Mouse (Mus musculus) adrenal gland, adult 18-20 months (tissue): ENCODE results near the gene Myo1a. TPM values are rescaled to one million over a fixed set of nuclear protein-coding genes. Genes with fewer than 3 reads are reported as not detected.

Source experiments
- DNase-seq, 2 experiments: peaks; one replicate each; pipeline ENCODE4 v3.0.0; 2021 to 2022; ENCODE audit warnings: low spot score in 2 of 2
- total RNA-seq, 2 experiments: library from RNA; stranded (reverse); gene quantifications; 1 replicate in 1 of 2; 2 replicates in 1 of 2; pipeline ENCODE4 v1.2.3; 2021

Myo1a gene
- total RNA-seq, 2 experiments from 2014 or later: 0.83 to 35.2 TPM

DNA sequence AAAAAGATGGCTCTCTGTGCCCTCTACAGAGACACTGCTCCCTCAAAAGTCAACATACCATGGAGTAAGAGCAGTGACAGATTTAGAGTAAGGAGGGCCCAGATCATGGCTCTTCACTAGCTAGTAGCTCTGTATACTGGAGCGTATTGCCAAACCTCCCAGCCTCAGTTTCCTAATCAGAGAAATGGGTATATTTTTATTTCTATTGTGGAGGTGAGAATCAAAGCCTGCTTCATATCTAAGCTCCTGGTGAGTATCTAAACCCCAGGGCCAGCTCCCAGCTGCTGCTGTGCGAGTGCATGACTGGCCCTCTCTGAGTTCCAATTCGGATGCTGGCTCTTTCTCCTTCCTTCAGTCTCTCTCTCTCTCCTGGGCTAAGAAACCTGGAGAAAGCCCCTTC is 19.2 kb downstream of the Myo1a start, which contains the start of gene Tac2:
Gene Tac2 (plus strand): TSS at position 301 of the 400 bp plus-strand sequence.
- no peak for DNase-seq

DNA sequence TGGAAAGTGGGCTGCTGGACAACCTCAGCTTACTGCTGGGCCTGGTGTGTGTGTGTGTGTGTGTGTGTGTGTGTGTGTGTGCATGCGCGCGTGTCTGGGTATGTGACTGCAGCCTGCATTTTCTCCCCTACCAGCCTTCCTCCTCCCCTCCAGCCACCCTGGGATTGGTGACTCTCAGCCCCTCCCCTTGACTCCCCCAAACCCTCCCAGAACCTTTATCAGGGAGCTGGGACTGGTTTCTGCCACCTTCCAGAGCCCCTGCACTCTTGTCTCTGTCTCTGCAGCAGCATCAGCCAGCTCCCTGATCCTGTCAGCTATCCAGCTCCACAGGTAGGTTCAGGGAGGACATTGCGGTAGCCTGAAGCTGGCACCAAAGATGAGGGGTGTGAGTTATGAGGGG is 20.2 kb downstream of the Myo1a start:
- no peak for DNase-seq

DNA sequence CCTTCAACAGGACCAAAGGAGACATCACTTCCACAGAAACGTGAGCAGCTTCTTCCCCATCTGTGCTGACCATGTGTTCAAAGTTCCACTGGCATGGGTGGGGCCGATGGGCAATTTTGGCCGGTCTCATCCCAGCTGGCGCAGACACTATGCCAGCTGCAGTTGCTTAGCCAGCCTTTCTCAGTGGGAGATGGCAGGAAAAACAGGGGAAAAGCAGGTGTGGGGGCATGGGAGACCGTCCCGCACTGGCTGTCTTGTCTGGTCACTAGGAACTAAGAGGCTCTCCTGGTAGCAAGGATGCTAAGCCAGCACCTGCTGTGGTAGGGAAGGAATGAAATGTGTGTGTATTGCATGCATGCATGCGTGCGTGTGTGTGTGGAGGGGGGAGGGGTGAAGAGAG is 23.5 kb downstream of the Myo1a start:
- no peak for DNase-seq

DNA sequence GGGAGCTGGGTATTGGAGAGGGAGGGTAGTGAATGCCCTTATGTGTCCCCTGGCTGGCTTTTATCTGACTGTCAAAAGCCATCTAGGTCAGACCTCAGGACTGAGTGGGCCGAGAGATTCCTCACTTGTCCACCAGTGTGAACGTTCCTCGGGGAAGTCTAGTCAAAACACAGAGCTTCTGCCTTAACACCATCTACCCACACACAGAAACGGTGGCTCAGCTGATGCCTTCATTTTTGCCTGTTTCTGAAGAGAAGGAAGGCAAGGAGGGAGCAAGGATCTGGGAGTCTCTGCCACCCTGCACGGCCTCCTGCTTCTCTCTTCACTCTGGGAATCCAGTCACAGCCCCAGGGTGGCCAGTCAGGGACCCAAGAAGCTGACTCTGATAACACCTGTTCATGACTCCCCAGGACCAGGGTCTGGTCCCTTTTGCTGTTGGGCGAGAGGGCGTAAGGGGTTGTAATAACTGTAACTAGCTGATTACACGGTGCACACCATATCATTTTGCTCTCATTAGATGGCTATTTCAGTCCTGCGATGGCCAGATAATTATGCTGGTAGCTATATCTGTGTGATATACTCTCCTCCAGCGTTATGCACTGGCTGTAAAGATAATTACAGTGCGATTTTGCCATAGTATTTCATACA is 25.4 kb downstream of the Myo1a start:
- no peak for DNase-seq

DNA sequence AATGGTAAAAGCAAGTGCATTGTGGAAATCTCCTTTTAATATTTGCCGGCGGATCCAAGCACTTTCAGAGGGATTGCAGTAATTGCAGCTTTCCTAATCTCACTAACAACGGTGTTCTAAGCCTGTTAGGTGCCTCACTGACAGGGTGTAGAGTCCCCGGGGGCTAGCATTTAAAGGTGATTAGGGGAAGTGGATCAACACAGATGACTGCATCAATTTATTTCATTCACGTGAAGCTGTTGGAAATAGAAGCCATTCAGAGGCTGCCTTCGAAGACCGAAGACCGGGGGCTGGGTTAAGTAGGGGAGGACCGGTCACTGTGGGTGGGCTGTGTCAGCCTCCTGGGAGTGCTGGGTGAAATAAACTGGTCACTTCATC is 26.0 kb downstream of the Myo1a start:
- no peak for DNase-seq

DNA sequence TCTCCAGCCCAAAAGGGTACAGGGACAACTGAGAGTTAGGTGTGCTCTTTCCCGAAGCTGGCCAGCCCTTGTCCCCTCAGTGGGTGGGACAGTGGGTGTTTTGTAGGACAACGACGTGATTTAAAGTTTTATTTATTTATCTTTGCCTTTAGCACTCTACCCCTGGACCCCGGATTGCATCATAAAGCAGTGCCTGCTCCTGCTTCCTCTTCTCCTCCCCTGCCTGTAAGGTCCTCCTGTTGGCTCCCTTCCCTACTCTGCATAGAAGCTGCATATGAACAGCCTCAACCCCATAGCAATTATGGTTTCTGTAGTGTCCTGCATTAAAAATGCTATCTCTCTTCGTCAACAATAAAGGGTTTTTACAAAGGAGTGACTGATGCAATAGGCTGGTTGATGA is 26.4 kb downstream of the Myo1a start:
- no peak for DNase-seq

DNA sequence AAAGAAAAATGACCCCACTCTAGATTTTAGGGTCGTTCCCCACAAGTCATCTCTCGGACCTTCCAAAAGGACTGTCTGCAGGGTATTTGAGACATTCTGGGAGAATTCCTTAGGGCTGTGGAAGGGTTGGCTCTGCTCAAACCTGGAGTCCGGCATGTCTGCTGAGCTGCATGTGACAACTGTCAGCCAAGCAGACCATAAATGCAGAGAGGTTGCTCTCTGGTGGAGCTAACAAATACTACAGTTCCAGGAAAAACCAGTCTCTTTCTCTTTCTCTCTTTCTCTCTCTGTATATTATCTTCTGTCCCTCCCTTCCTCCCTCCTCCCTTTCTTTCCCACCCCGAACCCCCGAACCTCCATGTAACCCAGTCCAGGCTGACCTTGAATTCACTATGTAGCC is 29.5 kb downstream of the Myo1a start:
- DNase-seq: no peak

DNA sequence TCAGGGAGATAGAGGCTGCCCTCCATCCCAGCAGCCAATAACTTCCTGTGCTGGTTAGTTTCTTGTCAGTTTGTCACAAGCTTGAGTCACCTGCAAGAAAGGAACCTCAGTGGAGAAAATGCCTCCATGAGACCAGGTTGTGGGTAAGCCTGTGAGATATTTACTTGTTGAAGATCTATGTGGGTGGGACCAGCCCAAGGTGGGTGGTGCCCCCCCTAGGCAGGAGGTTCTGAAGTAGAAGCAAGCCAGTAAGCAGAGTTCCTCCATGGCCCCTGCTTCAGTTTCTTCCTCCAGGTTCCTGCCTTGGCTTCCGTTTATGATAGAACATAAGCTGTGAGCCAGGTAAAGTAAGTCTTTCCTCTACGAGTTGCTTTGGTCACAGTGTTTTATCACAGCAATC is 31.3 kb downstream of the Myo1a start:
- DNase-seq: no peak

DNA sequence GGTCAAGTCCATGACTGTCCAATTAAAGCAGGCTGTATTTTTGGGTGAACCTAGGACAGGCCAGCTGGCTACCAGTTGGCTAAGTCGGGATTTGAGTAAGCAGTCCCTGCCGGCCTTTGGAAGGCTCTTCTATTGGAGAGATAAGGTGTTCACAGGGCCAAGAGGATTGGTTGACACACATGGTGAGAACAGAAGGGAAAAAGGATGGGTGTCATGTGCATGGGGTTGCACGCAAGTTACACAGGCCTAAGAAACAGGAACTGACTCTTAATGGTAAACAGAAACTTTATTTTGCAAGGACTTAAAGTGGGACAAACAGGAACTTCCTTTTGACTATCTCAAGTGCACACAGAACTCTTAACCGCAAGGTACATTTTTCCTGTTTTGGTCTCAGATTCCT is 31.9 kb downstream of the Myo1a start:
- no peak for DNase-seq

DNA sequence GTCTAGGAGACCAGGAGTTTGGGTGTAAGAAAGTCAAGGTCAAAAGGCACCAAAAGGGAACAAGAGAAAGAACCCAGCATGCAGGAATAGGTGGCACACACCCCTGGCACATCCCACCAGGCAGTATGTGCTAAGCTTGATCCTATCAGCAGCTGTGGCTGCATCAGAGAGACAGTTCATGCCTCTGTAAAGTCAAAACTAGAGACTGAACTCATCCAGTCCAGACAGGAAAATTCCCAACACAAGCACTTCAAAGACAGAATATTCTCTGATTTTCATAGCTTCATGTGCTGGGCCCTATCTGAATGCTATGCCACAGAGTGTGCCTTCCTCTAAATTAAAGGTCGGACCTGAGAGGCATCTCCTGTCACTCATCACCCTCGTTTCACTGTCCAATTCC is 32.6 kb downstream of the Myo1a start:
- DNase-seq: no peak

DNA sequence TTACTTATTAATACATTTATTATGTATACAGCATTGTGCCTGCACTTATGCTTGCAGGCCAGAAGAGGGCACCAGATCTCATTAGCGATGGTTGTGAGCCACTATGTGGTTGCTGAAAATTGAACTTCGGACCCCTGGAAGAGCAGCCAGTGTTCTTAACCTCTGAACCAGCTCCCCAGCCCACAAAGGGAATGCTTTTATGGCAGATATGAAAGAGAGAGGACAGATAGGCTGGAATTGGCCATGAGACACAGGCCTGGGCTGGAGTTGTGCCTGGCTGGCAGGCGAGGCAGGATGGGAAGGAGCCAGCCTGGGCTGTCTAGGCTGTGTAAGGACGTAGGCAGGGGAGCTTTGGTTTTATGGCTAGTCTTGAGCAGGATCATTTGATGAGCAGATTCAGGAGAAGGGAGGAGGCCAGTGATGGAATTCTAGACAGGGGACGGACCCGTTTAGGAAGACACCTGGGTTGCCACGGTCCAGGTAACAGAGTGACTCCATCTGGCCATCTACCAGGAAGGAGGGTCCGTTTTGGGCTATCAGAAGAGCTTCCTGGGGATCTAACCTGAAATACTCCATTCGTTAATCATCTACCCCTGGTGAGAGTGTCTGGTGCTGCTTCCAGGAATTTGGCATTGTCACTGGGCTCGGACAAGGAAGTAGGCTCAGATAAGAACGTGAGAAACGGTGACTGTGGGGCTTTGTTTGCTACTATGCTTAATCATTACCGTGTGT is 33.3 kb downstream of the Myo1a start:
- DNase-seq: no peak

DNA sequence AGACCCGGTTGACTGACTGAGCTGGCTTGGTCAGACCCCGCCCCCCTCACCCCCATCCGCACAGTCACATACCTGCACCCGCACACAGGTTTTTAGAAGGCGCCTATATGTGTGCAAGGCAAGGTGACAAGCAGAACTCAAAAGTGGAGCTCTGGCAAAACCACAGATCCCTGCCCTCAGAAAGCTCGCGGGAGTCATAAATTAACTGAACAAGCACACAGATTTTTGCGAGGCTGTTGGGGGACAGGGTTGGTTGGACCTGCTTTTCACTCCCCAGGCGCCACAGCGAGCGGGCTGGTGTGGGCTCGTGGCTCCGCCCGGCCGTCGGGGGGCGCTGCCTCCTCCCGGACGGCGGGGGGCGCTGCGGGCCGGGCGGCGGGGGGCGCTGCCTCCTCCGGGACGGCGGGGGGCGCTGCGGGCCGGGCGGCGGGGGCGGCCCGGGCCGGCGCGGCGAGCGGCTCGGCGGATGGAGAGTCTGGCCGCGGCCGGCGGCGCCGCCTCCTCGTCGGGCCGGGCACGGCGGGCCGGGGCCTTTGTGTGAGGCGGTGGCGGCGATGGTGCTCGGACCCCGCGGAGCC is 34.2 kb downstream of the Myo1a start, which contains the start of gene Zbtb39:
Gene Zbtb39 (plus strand): TSS at position 456 of the 578 bp plus-strand sequence.
- DNase-seq: peak; percentile 87 to 91

DNA sequence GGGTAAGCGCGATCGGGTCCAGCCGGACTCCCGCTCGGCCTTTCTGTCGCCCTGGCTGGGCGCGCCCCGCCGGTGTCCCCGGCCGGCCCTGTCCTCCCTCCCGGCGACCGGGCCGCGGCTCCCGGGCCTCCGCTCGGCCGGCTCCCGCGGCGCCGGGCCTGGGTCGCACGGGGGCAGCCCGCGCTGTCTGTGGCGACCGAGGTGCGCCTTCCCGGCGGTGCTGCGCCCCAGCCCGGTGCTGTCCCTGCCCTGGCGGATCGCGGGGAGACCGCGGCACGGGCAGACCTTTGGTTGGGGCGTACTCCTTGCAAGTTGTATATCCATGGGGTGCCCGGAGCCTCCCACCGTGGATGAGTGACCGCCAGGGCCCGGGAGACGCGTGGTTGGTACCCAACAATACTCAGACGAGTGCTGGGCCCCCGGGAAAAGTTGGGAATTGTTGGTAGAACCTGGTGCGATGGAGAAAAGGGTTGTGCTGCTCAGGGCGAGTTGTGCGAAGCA is 34.7 kb downstream of the Myo1a start:
- DNase-seq: no peak

DNA sequence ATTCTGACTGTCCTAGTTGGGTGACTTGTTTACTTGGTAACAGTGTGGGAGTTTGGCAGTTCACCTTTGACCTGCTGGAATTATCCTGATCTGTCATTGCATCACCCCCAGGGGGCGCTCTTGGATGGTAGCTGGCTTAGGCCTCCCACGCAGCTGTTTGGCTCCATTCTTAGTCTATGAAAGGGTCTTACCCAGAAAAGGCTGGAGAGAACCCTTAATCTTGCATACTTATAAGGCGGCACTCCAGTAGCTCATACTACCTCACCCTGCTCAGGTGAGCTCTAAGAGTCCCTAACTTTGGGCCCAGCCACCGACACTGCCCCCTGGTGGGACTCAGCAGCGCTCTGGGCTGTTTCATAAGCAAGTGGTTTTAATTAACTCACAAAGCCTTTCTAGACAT is 39.7 kb downstream of the Myo1a start:
- peak; percentile 68 to 72 for DNase-seq

DNA sequence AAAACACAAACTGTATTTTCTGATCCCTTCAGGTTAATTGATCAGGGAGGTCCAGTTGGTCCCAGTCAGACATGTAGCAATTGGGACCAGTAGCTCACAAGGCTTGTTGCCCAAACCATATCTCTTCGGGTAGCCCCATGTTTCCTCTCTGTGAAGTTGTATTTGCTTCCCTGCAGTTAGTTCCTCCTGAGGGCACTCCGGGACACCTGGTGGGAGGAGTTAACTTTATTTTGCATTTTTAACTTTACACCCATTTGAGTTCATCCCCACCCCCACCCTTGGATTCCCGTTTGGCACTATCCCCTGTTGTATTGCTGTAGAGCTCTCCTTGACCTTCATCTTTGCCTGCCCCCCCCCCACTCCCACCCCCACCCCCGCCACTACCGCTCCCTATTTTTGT is 40.9 kb downstream of the Myo1a start:
- no peak for DNase-seq

DNA sequence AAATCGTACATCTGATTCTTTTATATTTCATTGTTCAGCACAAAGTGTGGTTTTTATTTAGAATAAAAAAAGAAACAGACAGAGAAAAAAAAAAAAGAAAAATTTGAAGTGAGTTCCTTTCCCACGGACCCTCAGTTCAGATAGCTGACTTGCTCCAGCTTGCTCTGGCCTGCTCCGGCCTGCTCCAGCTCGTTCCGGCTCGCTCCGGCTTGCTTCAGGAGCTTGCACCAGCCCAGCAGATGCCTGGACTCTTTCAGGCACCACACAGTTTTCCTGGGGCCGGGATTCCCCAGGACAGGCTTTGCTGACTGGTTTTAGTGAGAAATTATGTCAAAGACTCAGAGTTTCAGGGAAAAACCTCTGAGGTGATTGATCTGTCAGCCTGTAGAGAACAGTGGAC is 42.3 kb downstream of the Myo1a start:
- no peak for DNase-seq

DNA sequence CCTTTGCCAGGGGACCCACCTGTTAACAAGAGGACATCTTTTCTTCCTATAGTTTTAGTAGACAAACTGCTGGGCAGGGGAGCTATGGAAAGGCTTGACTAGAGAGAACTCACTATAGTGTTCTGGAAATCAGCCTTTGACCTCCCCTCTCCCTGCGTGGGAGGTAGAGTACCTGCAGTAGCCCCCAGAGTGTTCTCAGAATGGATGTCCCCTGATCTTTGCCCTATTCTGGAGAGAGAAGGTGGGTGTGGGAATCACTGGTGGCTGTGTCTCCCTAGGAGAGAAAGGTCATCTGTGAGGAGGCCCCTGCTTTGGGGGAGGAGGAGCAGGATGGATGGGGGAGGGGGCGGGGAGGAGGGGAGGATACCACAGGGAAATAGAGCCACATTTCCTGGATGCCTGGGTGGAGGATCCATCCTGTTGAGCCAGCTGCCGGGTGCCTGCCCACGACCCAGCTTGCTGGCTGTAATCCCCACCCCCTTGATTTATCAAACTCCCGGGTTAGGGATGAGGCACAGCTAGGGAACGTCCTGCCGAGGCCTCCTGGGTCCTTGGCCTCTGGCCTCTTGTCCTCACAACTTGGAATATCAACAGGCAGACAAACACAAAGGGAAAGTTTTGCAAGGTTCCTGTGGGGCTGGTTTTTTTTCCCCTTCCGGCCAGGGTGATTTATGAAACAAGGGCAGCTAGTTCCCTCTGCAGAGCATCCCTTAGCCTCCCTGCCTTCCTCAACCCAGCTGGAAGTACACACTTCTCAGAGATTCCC is 44.1 kb downstream of the Myo1a start:
- peak; percentile 46 to 56 for DNase-seq

DNA sequence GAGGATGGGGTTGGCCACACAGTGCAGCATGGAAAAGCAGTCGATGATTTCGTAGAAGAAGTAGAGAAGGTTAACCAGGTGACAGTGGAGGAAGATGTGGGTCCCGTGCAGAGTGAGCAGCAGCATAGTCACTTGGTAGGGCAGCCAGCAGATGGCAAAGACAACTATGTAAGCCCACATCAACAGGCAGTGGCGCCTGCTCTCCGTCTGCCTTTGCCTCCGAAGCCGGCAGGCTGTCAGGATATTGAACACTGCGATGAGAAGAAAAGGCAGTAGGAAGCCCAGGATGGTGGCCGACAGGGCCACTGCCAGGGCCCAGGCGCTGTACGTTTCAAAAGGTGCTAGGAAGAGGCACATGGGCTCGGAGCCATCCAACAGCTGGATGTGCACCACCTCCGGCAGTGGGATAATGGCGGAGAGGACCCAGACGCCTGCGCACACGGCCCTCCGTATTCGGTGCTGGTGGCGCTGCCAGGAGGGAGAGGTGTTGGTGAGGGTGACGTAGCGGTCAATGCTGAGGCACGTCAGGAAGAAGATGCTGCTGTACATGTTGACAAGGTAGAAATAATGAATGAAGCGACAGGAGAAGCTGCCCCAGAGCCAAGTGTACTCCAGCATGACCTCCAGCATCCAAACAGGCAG is 45.3 kb downstream of the Myo1a start:
- DNase-seq: no peak

DNA sequence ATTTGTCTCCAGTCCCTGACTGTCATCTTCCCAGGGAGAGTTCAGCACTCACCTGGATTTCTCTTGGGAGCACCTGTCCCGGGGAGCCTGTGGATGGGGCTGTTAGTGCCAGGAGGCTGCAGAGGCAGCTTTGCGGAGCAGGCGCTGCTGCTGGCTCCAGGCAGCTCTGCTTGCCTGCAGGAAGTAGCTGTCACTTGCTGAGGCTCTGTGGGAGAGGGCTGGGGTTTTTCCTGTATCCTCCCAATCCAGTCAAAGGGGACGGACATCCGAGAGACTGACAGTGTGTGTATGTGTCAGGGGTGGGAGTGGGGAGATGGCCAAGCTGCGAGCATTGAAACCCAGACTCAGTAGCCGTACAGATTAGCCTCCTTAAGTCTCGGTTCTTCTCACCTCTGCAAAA is 46.6 kb downstream of the Myo1a start, which contains the start of gene Gpr182:
Gene Gpr182 (minus strand): TSS at position 185 of the 400 bp plus-strand sequence.
- DNase-seq: no peak

DNA sequence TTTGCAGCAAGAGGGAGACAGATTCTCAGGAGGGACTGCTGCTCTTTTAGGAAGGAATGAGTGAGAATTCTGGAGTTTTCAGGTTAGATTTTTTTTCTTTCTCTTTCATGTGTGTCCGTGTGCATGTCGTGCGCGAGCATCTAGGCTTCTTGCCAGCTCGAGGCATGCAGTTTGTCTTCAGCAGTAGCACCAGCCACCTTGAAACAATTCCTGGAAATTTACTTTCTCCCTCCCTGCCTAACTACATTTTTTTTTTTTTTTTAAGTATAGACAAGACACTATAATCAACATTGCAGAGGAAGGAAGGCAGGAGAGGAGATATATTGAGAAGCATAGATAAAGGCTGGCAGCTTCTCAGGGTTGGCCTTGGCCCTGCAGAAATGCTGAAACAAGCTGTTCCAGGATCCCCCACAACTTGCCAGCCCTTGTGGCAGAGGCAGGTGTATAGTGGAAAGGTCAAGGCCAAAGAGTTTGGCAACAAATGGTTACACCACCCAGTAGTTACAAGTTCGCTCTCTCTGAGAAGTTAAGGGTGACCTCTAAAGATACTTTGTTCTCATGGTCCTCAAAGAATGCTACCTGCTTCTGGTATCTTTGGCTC is 49.7 kb downstream of the Myo1a start:
- DNase-seq: peak in 1 of 2 experiments; percentile 38
